Mouse (Mus musculus) MEL (cell line): Measurements from ENCODE around the gene Dhx58. TPM values are rescaled to one million over a fixed set of nuclear protein-coding genes. Genes with fewer than 3 reads are reported as not detected.
A peak's percentile ranks its signal among the peaks of the same experiment; 100 is the strongest.

Source experiments
- DNase-seq: peaks from one replicate; pipeline ENCODE4 v3.0.0; 2011; ENCODE audit warnings: low read depth, low spot score
- H3K27ac ChIP-seq: 2 replicates; pipeline ENCODE4 v1.5.1; 2012; ENCODE audit warnings: low read depth, mild to moderate bottlenecking, control low read depth, low read length, moderate library complexity; ENCODE audit not compliant: control insufficient read depth
- H3K27me3 ChIP-seq, 2 experiments: fragments of 150-350 bp in 1 of 2; sonication (generic) in 1 of 2; 2 replicates each; pipeline ENCODE4 v1.6.1; 2012; ENCODE audit warnings: low read length in 2 of 2, mild to moderate bottlenecking in 2 of 2, improper control_type of control experiment in 1 of 2, moderate library complexity in 1 of 2; ENCODE audit not compliant: insufficient read depth in 2 of 2, control insufficient read depth in 1 of 2
- H3K36me3 ChIP-seq, 2 experiments: 2 replicates each; pipeline ENCODE4 v1.6.1; 2012 to 2014; ENCODE audit warnings: low read length in 2 of 2, improper control_type of control experiment in 1 of 2, inconsistent platforms in 1 of 2, mild to moderate bottlenecking in 1 of 2; ENCODE audit not compliant: insufficient read depth in 2 of 2, control insufficient read depth in 1 of 2
- H3K4me1 ChIP-seq, 2 experiments: fragments of 150-350 bp in 1 of 2; sonication (generic) in 1 of 2; 2 replicates each; pipeline ENCODE4 v1.6.1; 2012; ENCODE audit warnings: low read length in 2 of 2, improper control_type of control experiment in 1 of 2, mild to moderate bottlenecking in 1 of 2; ENCODE audit not compliant: insufficient read depth in 2 of 2, control insufficient read depth in 1 of 2
- H3K4me3 ChIP-seq, 2 experiments: fragments of 150-350 bp in 1 of 2; sonication (generic) in 1 of 2; 2 replicates each; pipeline ENCODE4 v1.5.1; 2012; ENCODE audit warnings: low read depth in 2 of 2, low read length in 2 of 2, mild to moderate bottlenecking in 2 of 2, moderate library complexity in 2 of 2, control low read depth in 1 of 2, improper control_type of control experiment in 1 of 2; ENCODE audit not compliant: control insufficient read depth in 1 of 2, insufficient read depth in 1 of 2
- H3K79me2 ChIP-seq: 2 replicates; pipeline ENCODE4 v1.6.1; 2012; ENCODE audit warnings: mild to moderate bottlenecking, low read length, moderate library complexity; ENCODE audit not compliant: control insufficient read depth, poor library complexity, insufficient read depth
- H3K9ac ChIP-seq: 2 replicates; pipeline ENCODE4 v1.6.1; 2012; ENCODE audit warnings: low read depth, mild to moderate bottlenecking, control low read depth, low read length, moderate library complexity; ENCODE audit not compliant: control insufficient read depth, poor library complexity, severe bottlenecking
- H3K9me3 ChIP-seq: fragments of 150-350 bp; sonication (generic); replicated peaks from 2 replicates; pipeline ENCODE4 v1.6.1; 2012; ENCODE audit warnings: mild to moderate bottlenecking, low read length, improper control_type of control experiment, moderate library complexity; ENCODE audit not compliant: insufficient read depth
- CHD1 ChIP-seq: IDR thresholded peaks from 2 replicates; pipeline ENCODE4 v1.6.1; 2012; ENCODE audit warnings: low read depth, mild to moderate bottlenecking, inconsistent platforms, low read length, improper control_type of control experiment
- CHD2 ChIP-seq: IDR thresholded peaks from 2 replicates; pipeline ENCODE4 v1.6.1; 2011; ENCODE audit warnings: low read length, improper control_type of control experiment
- CTCF ChIP-seq, 3 experiments: IDR thresholded peaks in 2 of 3; conservative IDR thresholded peaks in 1 of 3; 2 replicates each; pipeline ENCODE4 v1.5.1; 2011 to 2012; ENCODE audit warnings: low read length in 3 of 3, low read depth in 2 of 3, mild to moderate bottlenecking in 2 of 3, improper control_type of control experiment in 1 of 3, inconsistent platforms in 1 of 3, mixed read lengths in 1 of 3, moderate library complexity in 1 of 3; ENCODE audit not compliant: control insufficient read depth in 1 of 3, insufficient read depth in 1 of 3, poor library complexity in 1 of 3, severe bottlenecking in 1 of 3
- E2F4 ChIP-seq: IDR thresholded peaks from 2 replicates; pipeline ENCODE4 v1.6.1; 2011; ENCODE audit warnings: low read depth, low read length, improper control_type of control experiment, borderline replicate concordance
- ELF1 ChIP-seq: IDR thresholded peaks from 2 replicates; pipeline ENCODE4 v1.6.1; 2014; ENCODE audit warnings: low read depth, mild to moderate bottlenecking, inconsistent platforms, low read length, improper control_type of control experiment, moderate library complexity
- EP300 ChIP-seq, 2 experiments: IDR thresholded peaks; 2 replicates each; pipeline ENCODE4 v1.6.1; 2011; ENCODE audit warnings: improper control_type of control experiment in 2 of 2, low read length in 2 of 2, low read depth in 1 of 2, mild to moderate bottlenecking in 1 of 2
- ETS1 ChIP-seq: IDR thresholded peaks from 2 replicates; pipeline ENCODE4 v1.6.1; 2012; ENCODE audit warnings: low read depth, mild to moderate bottlenecking, inconsistent platforms, low read length, improper control_type of control experiment, moderate library complexity
- GABPA ChIP-seq: IDR thresholded peaks from 2 replicates; pipeline ENCODE4 v1.6.1; 2012; ENCODE audit warnings: low read depth, mild to moderate bottlenecking, inconsistent platforms, low read length, improper control_type of control experiment, moderate library complexity
- GATA1 ChIP-seq: IDR thresholded peaks from 2 replicates; pipeline ENCODE4 v1.6.1; 2011; ENCODE audit warnings: low read depth, low read length, improper control_type of control experiment
- HCFC1 ChIP-seq: IDR thresholded peaks from 2 replicates; pipeline ENCODE4 v1.6.1; 2012; ENCODE audit warnings: low read depth, mild to moderate bottlenecking, inconsistent platforms, low read length, improper control_type of control experiment, moderate library complexity
- JUND ChIP-seq: IDR thresholded peaks from 2 replicates; pipeline ENCODE4 v1.6.1; 2011; ENCODE audit warnings: low read depth, mild to moderate bottlenecking, improper control_type of control experiment, low read length
- KAT2A ChIP-seq: conservative IDR thresholded peaks from 2 replicates; pipeline ENCODE4 v1.6.1; 2012; ENCODE audit warnings: low read depth, low read length, improper control_type of control experiment, inconsistent platforms
- MAZ ChIP-seq: IDR thresholded peaks from 2 replicates; pipeline ENCODE4 v1.6.1; 2012; ENCODE audit warnings: low read depth, mild to moderate bottlenecking, inconsistent platforms, low read length, improper control_type of control experiment
- MEF2A ChIP-seq: IDR thresholded peaks from 2 replicates; pipeline ENCODE4 v1.6.1; 2014; ENCODE audit warnings: low read depth, mild to moderate bottlenecking, inconsistent platforms, low read length, improper control_type of control experiment; ENCODE audit not compliant: poor library complexity, insufficient replicate concordance, severe bottlenecking; ENCODE audit errors: extremely low read depth
- MXI1 ChIP-seq: IDR thresholded peaks from 2 replicates; pipeline ENCODE4 v1.6.1; 2011; ENCODE audit warnings: mild to moderate bottlenecking, low read depth, low read length, improper control_type of control experiment
- MYB ChIP-seq: IDR thresholded peaks from 2 replicates; pipeline ENCODE4 v1.6.1; 2011; ENCODE audit warnings: mild to moderate bottlenecking, low read depth, low read length, improper control_type of control experiment
- MYC ChIP-seq: IDR thresholded peaks from 2 replicates; pipeline ENCODE4 v1.6.1; 2011; ENCODE audit warnings: low read depth, mild to moderate bottlenecking, low read length, improper control_type of control experiment, moderate library complexity
- NELFE ChIP-seq: IDR thresholded peaks from 2 replicates; pipeline ENCODE4 v1.6.1; 2011; ENCODE audit warnings: low read depth, low read length, improper control_type of control experiment
- NRF1 ChIP-seq: IDR thresholded peaks from 2 replicates; pipeline ENCODE4 v1.6.1; 2014; ENCODE audit warnings: low read depth, mild to moderate bottlenecking, inconsistent platforms, low read length, improper control_type of control experiment, moderate library complexity; ENCODE audit not compliant: poor library complexity, insufficient read depth, severe bottlenecking
- POLR2A ChIP-seq, 2 experiments: IDR thresholded peaks; 2 replicates each; pipeline ENCODE4 v1.6.1; 2011 to 2012; ENCODE audit warnings: low read length in 2 of 2, mild to moderate bottlenecking in 2 of 2, control low read depth in 1 of 2, improper control_type of control experiment in 1 of 2, low read depth in 1 of 2, moderate library complexity in 1 of 2; ENCODE audit not compliant: control insufficient read depth in 1 of 2, insufficient read depth in 1 of 2, poor library complexity in 1 of 2
- POLR2AphosphoS2 ChIP-seq: IDR thresholded peaks from 2 replicates; pipeline ENCODE4 v1.6.1; 2011; ENCODE audit warnings: low read length, improper control_type of control experiment
- SIN3A ChIP-seq: IDR thresholded peaks from 2 replicates; pipeline ENCODE4 v1.6.1; 2012; ENCODE audit warnings: low read length, improper control_type of control experiment, inconsistent platforms
- SMC3 ChIP-seq: IDR thresholded peaks from 2 replicates; pipeline ENCODE4 v1.6.1; 2011; ENCODE audit warnings: low read depth, low read length, improper control_type of control experiment
- TAL1 ChIP-seq: IDR thresholded peaks from 2 replicates; pipeline ENCODE4 v1.6.1; 2012; ENCODE audit warnings: mild to moderate bottlenecking, inconsistent platforms, low read length, moderate library complexity, mixed read lengths
- TBP ChIP-seq: IDR thresholded peaks from 2 replicates; pipeline ENCODE4 v1.8.0; 2011; ENCODE audit warnings: low read depth, low read length, improper control_type of control experiment
- TCF12 ChIP-seq: IDR thresholded peaks from 2 replicates; pipeline ENCODE4 v1.6.1; 2014; ENCODE audit warnings: low read depth, mild to moderate bottlenecking, inconsistent platforms, low read length, improper control_type of control experiment, moderate library complexity
- USF1 ChIP-seq: IDR thresholded peaks from 2 replicates; pipeline ENCODE4 v1.6.1; 2014; ENCODE audit warnings: low read depth, mild to moderate bottlenecking, inconsistent platforms, low read length, improper control_type of control experiment, moderate library complexity
- ZC3H11A ChIP-seq: IDR thresholded peaks from 2 replicates; pipeline ENCODE4 v1.6.1; 2012; ENCODE audit warnings: low read depth, mild to moderate bottlenecking, inconsistent platforms, low read length, improper control_type of control experiment
- ZKSCAN1 ChIP-seq: IDR thresholded peaks from 2 replicates; pipeline ENCODE4 v1.6.1; 2012; ENCODE audit warnings: low read depth, mild to moderate bottlenecking, inconsistent platforms, low read length, improper control_type of control experiment, moderate library complexity
- ZMIZ1 ChIP-seq: IDR thresholded peaks from 2 replicates; pipeline ENCODE4 v1.6.1; 2012; ENCODE audit warnings: low read depth, mild to moderate bottlenecking, inconsistent platforms, low read length, improper control_type of control experiment, moderate library complexity
- ZNF384 ChIP-seq: IDR thresholded peaks from 2 replicates; pipeline ENCODE4 v1.6.1; 2012; ENCODE audit warnings: low read depth, mild to moderate bottlenecking, inconsistent platforms, low read length, improper control_type of control experiment
- polyA plus RNA-seq, 2 experiments: library from polyadenylated mRNA; stranded (reverse) in 1 of 2; unstranded in 1 of 2; fragments of >175 nt in 1 of 2; fragments of >200 nt in 1 of 2; gene quantifications; 2 replicates each; pipeline versions ENCODE4 v1.2.1 to v1.2.4; 2012; ENCODE audit warnings: low replicate concordance in 2 of 2, low read depth in 1 of 2; ENCODE audit not compliant: insufficient read length in 2 of 2, insufficient read depth in 1 of 2, missing spikeins in 1 of 2
- total RNA-seq: library from RNA; depleted of rRNA; stranded (reverse); fragments of 300-350 nt; gene quantifications from 2 replicates; pipeline ENCODE4 v1.2.3, GENCODE M21; 2012; rRNA removed

Gene Dhx58
- total RNA-seq (2.9 and 3.6 TPM in 2 replicates), polyA plus RNA-seq (1 to 10 TPM in 1 of 2 experiments, not detected in 1; 3.9 TPM)

GRCm38 (mm10) chr11:100703851-100704531 is at the start of gene Dhx58:
TSS of gene Dhx58 (minus strand) at chr11:100704271.
- Histone ChIP-seq H3K27ac (peak within 1 kb of the TSS; percentile 63), H3K9me3 (no peaks in the 10 kb centered on the region), H3K27me3 (no peaks in the 10 kb centered on the region), H3K4me1 (peaks cover 3 to 7% of the 10 kb centered on the region in 2 experiments; a peak in 3 of 4 replicates), H3K79me2 (no peaks in the 10 kb centered on the region), H3K36me3 (peaks cover 0 to 12% of the 10 kb centered on the region in 2 experiments; a peak in 3 of 4 replicates), H3K9ac (peak within 1 kb of the TSS; percentile 74), H3K4me3 (peak within 1 kb of the TSS; percentile 73 to 92)
- DNase-seq: peak; percentile 85
- 0 out of 2 replicates have a peak, but pooled peaks have one; percentile 24 for TF ChIP-seq ZMIZ1
- TF ChIP-seq E2F4: no peak
- TF ChIP-seq GABPA: no peak
- TF ChIP-seq ZNF384: peak; percentile 99
- TF ChIP-seq ZC3H11A: no peak
- TF ChIP-seq EP300 (IDR thresholded peaks at IDR 0.05; ENCODE audit: low read depth in 1 of 2, low read length in 2 of 2): no peak
- TF ChIP-seq ELF1: peak; percentile 12; the same call in 1 of the 2 replicates
- TF ChIP-seq SIN3A: peak; percentile 77
- TF ChIP-seq TCF12: 0 out of 2 replicates have a peak, but pooled peaks have one; percentile 33
- no peak for TF ChIP-seq MEF2A
- no peak for TF ChIP-seq TAL1
- no peak for TF ChIP-seq KAT2A
- peak; percentile 25; the same call in 1 of the 2 replicates for TF ChIP-seq MXI1
- peak; percentile 76; the same call in 1 of the 2 replicates for TF ChIP-seq ZKSCAN1
- no peak for TF ChIP-seq NRF1
- TF ChIP-seq SMC3: no peak
- TF ChIP-seq CTCF (IDR thresholded peaks at IDR 0.05 in 2 of 3, conservative IDR thresholded peaks at IDR 0.05 in 1 of 3; ENCODE audit: control insufficient read depth in 1 of 3, insufficient read depth in 1 of 3, low read depth in 2 of 3, low read length in 3 of 3, poor library complexity in 1 of 3, severe bottlenecking in 1 of 3): no peak
- TF ChIP-seq CHD1: no peak
- no peak for TF ChIP-seq USF1
- peak in 1 of 2 experiments; percentile 43; a peak in 1 of 4 replicates for TF ChIP-seq POLR2A (IDR thresholded peaks at IDR 0.05; ENCODE audit: control insufficient read depth in 1 of 2, insufficient read depth in 1 of 2, low read depth in 1 of 2, low read length in 2 of 2, poor library complexity in 1 of 2)
- peak; percentile 93 for TF ChIP-seq POLR2AphosphoS2
- TF ChIP-seq MYB: no peak
- 0 out of 2 replicates have a peak, but pooled peaks have one; percentile 24 for TF ChIP-seq NELFE
- TF ChIP-seq MAZ: no peak
- no peak for TF ChIP-seq MYC
- peak; percentile 55; the same call in 1 of the 2 replicates for TF ChIP-seq HCFC1
- TF ChIP-seq ETS1: peak; percentile 77
- no peak for TF ChIP-seq GATA1
- no peak for TF ChIP-seq JUND
- peak; percentile 51 for TF ChIP-seq CHD2
- TF ChIP-seq TBP: 0 out of 2 replicates have a peak, but pooled peaks have one; percentile 18
